Mouse (Mus musculus) embryonic facial prominence, embryonic 10.5 days (tissue): ENCODE data around the gene Pnliprp1. TPM values are rescaled to one million over a fixed set of nuclear protein-coding genes. Genes with fewer than 3 reads are reported as not detected.

Experiments
- DNase-seq: peaks from one replicate; pipeline ENCODE4 v3.0.0-alpha.2; 2017; ENCODE audit warnings: low spot score
- H3K27ac ChIP-seq: fragments of 300-500 bp; sonication (generic); replicated peaks from 2 replicates; pipeline ENCODE4 v1.5.1; 2016; ENCODE audit warnings: mild to moderate bottlenecking
- H3K27me3 ChIP-seq: fragments of 300-500 bp; sonication (generic); replicated peaks from 2 replicates; pipeline ENCODE4 v1.6.1; 2016; ENCODE audit warnings: low read depth, mild to moderate bottlenecking; ENCODE audit not compliant: poor library complexity, severe bottlenecking
- H3K36me3 ChIP-seq: fragments of 300-500 bp; sonication (generic); replicated peaks from 2 replicates; pipeline ENCODE4 v1.6.1; 2016; ENCODE audit warnings: mild to moderate bottlenecking, moderate library complexity
- H3K4me1 ChIP-seq: fragments of 300-500 bp; sonication (generic); 2 replicates; pipeline ENCODE4 v1.6.1; 2016
- H3K4me3 ChIP-seq: fragments of 300-500 bp; sonication (generic); 2 replicates; pipeline ENCODE4 v1.5.1; 2016; ENCODE audit warnings: mild to moderate bottlenecking, moderate library complexity
- H3K9me3 ChIP-seq: fragments of 300-500 bp; sonication (generic); 2 replicates; pipeline ENCODE4 v1.6.1; 2016; ENCODE audit warnings: mild to moderate bottlenecking
- WGBS: fragments of 180-500 bp; shearing (Covaris S2); methylation state at CpG from one replicate; pipeline ENCODE4 v1.1.7; 2016; 5-methylcytosine and 5-hydroxymethylcytosine counted together
- polyA plus RNA-seq: library from polyadenylated mRNA; unstranded; fragments of >200 nt; fragmentation: Nextera tagmentation; extraction: Ambion mirVana; gene quantifications from 2 replicates; pipeline ENCODE4 v1.2.1, GENCODE M21; 2016

Gene Pnliprp1
- polyA plus RNA-seq, 1 experiment from 2014 or later, result 0.31 TPM

- Histone ChIP-seq H3K9me3 (no peaks in the 10 kb centered on the region), H3K27ac (no peak overlapping the region), H3K4me3 (no peak overlapping the region), H3K27me3 (no peaks in the 10 kb centered on the region), H3K4me1 (peaks cover 7% of the 10 kb centered on the region), H3K36me3 (no peaks in the 10 kb centered on the region)
- 82% methylated on average over 11 of the region's 11 CpGs for WGBS
- no peak for DNase-seq
These were observed 60.5 kb downstream of the Pnliprp1 start for GRCm38 (mm10) chr19:58789194-58789593.

Other genes starting within 250 kb of the Pnliprp1 start
- not detected in 2 replicates for gene Ccdc172, start 216.9 kb upstream of the Pnliprp1 start, polyA plus RNA-seq
- not detected in 2 replicates for gene Pnlip, start 76.4 kb upstream of the Pnliprp1 start, polyA plus RNA-seq
- 0.09 TPM in 1 of 2 replicates, not detected in the other for gene Pnliprp2, start 30.8 kb downstream of the Pnliprp1 start, polyA plus RNA-seq
- gene 1700019N19Rik, start 65.6 kb downstream of the Pnliprp1 start, polyA plus RNA-seq, result 0.20 TPM in 1 of 2 replicates, not detected in the other
- gene Eno4, start 214.5 kb downstream of the Pnliprp1 start, polyA plus RNA-seq, result 1.1 TPM in 2 replicates
- gene Hspa12a, start 214.8 kb downstream of the Pnliprp1 start, polyA plus RNA-seq, result 8.1 TPM in 2 replicates